Mouse (Mus musculus) neural tube, embryonic 15.5 days (tissue): ENCODE results near the gene Stx4a. TPM values are rescaled to one million over a fixed set of nuclear protein-coding genes. Genes with fewer than 3 reads are reported as not detected.

Source experiments
- ATAC-seq: fragments of 200-750 bp; cut with Nextera tagmentation; 2 replicates; pipeline ENCODE4 v1.8.0; 2017; ENCODE audit warnings: mild to moderate bottlenecking, moderate TSS enrichment, moderate library complexity; ENCODE audit not compliant: low FRiP score
- H3K27ac ChIP-seq: fragments of 300-500 bp; sonication (generic); replicated peaks from 2 replicates; pipeline ENCODE4 v1.5.1; 2015; ENCODE audit warnings: mild to moderate bottlenecking, inconsistent platforms
- H3K27me3 ChIP-seq: fragments of 300-500 bp; sonication (generic); replicated peaks from 2 replicates; pipeline ENCODE4 v1.6.1; 2015; ENCODE audit warnings: inconsistent platforms
- H3K36me3 ChIP-seq: fragments of 300-500 bp; sonication (generic); 2 replicates; pipeline ENCODE4 v1.6.1; 2015; ENCODE audit warnings: inconsistent platforms
- H3K4me1 ChIP-seq: fragments of 300-500 bp; sonication (generic); 2 replicates; pipeline ENCODE4 v1.6.1; 2015; ENCODE audit warnings: inconsistent platforms
- H3K4me2 ChIP-seq: fragments of 300-500 bp; sonication (generic); 2 replicates; pipeline ENCODE4 v1.6.1; 2015; ENCODE audit warnings: inconsistent platforms, mild to moderate bottlenecking, moderate library complexity
- H3K4me3 ChIP-seq: fragments of 300-500 bp; sonication (generic); replicated peaks from 2 replicates; pipeline ENCODE4 v1.5.1; 2015; ENCODE audit warnings: mild to moderate bottlenecking, inconsistent platforms
- H3K9ac ChIP-seq: fragments of 300-500 bp; sonication (generic); replicated peaks from 2 replicates; pipeline ENCODE4 v1.6.1; 2015; ENCODE audit warnings: mild to moderate bottlenecking, inconsistent platforms
- H3K9me3 ChIP-seq: fragments of 300-500 bp; sonication (generic); replicated peaks from 2 replicates; pipeline ENCODE4 v1.6.1; 2016; ENCODE audit warnings: inconsistent platforms
- WGBS: fragments of 180-500 bp; shearing (Covaris S2); methylation state at CpG from one replicate; pipeline ENCODE4 v1.1.7; 2015; ENCODE audit warnings: mixed read lengths; 5-methylcytosine and 5-hydroxymethylcytosine counted together
- polyA plus RNA-seq: library from polyadenylated mRNA; unstranded; fragments of >200 nt; fragmentation: Nextera tagmentation; extraction: Ambion mirVana; gene quantifications from 2 replicates; pipeline ENCODE4 v1.2.1, GENCODE M21; 2015

Stx4a gene
- polyA plus RNA-seq, 1 experiment from 2014 or later = 20.2 TPM

DNA sequence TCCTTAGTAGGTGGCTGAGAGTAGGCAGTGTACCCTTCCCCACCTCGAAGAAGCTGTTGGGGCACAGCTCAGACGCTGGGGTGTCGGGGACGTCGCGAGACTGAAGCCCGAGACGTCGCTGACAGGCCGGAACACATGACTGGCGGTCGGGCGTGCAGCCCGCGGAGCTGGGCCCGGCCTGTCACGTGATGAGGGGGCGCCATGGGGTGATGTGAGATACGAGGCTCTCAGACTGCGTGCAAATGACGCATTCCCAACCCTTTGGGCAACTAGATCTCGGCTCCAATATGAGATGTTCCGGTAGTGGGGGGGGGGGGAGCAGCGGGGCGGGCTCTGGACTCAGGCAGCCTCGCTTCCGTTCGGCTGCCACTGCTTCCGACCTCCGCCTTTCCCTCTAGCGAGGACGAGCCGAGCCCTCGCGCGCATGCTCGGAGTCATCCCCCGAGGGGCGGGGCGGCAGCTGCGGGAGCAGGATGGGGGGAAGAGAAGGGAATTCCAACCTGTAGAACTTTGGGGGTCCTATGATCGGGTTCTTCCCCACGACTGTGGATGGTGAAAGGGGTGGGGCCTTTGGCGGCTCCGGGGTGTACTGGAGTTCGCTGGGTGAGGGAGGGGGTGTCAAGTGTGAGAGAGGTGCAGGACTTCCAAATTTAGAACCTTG lies 17.4 kb downstream of the Stx4a start:
- peak; percentile 94 for ATAC-seq
- Histone ChIP-seq H3K27me3 (no peaks in the 10 kb centered on the region), H3K4me1 (peaks cover 19% of the 10 kb centered on the region), H3K4me3 (peak overlapping the region; percentile 64), H3K9ac (peak overlapping the region; percentile 65), H3K36me3 (peaks cover 8% of the 10 kb centered on the region; the same call in 1 of the 2 replicates), H3K27ac (peak overlapping the region; percentile 95), H3K4me2 (peak overlapping the region; percentile 82), H3K9me3 (no peaks in the 10 kb centered on the region)
- under 1% methylated on average over 43 of the region's 46 CpGs for WGBS

DNA sequence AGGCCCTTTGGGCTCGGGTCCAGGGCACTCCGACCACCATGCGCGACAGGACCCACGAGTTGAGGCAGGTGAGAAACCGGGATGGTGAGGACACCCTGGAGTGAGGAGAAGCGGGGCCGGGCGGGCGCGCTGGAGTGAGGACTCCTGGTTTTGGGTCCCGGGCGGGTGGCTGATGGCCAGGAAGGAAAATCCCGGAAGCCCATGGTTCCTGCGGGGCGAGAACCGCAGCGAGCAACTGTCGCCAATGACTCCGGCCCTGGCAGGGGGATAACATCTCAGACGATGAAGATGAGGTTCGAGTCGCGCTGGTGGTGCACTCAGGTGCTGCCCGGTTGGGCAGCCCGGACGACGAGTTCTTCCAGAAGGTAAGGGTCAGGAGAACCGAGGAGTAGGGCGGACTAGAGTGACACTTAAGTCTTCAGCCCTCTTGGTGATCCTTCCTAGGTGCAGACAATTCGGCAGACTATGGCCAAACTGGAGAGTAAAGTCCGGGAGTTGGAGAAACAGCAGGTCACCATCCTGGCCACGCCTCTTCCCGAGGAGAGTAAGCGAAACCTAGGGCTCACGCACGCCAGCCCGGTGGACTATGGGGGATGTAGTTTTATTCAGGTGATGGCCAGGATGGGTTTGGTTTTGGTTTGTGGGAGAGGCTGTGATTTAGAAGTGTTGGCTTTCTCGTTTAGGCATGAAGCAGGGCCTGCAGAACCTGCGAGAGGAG lies 18.1 kb downstream of the Stx4a start:
- peak overlapping the region; percentile 95 for H3K27ac ChIP-seq
- WGBS = under 1% methylated on average over 40 of the region's 40 CpGs
- peak; percentile 71 for ATAC-seq

DNA sequence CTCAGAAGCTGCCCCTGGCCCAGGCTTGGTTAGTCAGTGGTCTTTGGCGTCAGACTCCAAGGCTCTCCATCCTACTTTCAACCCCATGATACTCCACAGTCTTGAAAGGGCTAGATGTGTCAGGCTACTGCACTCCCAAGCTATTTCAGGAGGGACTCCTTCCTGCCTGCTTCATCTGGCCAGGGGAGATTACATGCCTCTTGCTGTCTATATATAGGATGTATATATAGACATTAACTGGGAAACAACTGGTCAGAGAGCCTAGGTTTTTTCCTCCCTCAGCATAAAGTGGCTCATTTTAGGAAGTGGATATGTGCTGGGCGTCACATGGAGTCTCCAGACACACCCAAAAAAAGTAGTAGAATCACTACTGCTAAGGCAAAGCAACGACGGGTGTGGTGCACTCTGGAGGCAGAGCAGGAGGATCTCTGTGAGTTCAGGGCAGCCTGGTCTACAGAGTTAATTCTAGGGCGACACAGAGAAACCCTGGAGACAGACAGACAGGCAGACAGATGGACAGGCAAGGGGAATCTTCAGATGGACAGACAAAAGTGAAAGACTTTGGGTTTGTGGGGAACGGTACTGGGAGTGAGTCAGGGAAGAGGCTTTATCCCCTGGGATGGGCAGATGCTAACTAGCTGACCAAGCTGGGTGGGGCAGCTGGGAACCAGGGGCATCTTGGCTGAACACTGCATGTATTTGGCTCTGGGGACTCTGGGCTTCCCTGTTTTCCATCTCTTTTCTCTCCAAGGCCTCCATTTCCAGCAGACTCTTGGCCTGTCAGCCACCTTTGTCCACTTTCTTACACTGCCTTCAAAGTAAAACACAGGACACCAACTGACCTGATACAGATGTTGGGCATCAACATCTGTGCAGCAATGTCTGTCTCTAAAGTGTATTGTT lies 26.1 kb downstream of the Stx4a start:
- Histone ChIP-seq H3K4me1 (no peaks in the 10 kb centered on the region), H3K4me2 (no peak overlapping the region), H3K4me3 (no peak overlapping the region), H3K9me3 (no peaks in the 10 kb centered on the region), H3K9ac (no peak overlapping the region), H3K36me3 (peaks cover 8% of the 10 kb centered on the region), H3K27me3 (no peaks in the 10 kb centered on the region), H3K27ac (no peak overlapping the region)
- 76% methylated on average over 6 of the region's 6 CpGs for WGBS
- ATAC-seq = no peak

More for the DNA sequence above, 18.1 kb downstream of the Stx4a start:
- peaks cover 19% of the 10 kb centered on the region for H3K4me1 ChIP-seq
- H3K9ac ChIP-seq = peak overlapping the region; percentile 42
- H3K27me3 ChIP-seq = no peaks in the 10 kb centered on the region
- H3K4me2 ChIP-seq = peak overlapping the region; percentile 82
- no peaks in the 10 kb centered on the region for H3K9me3 ChIP-seq
- H3K36me3 ChIP-seq = peaks cover 10% of the 10 kb centered on the region; the same call in 1 of the 2 replicates
- peak overlapping the region; percentile 64 for H3K4me3 ChIP-seq

DNA sequence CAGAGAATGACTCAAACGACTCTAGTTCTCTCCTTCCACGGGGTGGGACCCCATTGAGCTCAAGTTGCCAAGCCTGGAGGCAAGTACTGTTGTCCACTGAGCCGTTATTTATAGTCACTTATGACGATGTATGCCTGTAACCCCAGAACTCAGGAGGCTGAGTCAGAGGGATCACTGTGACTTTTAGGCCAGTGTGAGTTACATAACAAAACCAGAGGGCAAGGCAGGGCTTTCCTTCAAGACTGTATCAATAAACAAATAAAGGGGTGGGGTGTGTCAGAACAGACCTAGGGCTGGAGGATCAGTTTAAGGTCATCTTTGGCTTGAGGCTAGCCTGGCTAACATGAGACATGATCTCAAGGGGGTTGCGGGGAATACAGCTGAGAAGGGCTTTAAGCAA lies 26.8 kb downstream of the Stx4a start:
- no peak overlapping the region for H3K27ac ChIP-seq
- 73% methylated on average over 5 of the region's 5 CpGs for WGBS

DNA sequence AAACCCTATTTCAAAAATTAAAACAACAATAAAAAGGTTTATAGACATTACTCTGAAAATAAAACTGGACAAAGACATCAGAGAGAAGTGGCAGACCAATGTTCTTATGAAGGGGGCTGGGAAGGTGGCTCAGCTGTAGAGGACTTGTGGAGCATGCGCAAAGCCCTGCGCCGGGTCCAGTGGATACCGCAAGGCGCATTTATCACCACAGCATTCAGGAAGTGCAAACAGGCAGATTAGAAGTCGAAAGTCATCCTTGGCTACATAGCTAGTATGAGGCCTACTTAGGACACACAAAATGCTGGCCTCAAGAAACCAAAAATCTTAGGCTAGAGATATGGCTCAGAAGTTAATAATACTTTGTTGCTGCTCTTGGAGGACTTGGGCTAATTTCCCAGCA lies 34.2 kb downstream of the Stx4a start:
- ATAC-seq = no peak
- H3K9ac ChIP-seq = no peak overlapping the region
- no peak overlapping the region for H3K4me3 ChIP-seq
- no peaks in the 10 kb centered on the region for H3K36me3 ChIP-seq
- no peak overlapping the region for H3K4me2 ChIP-seq
- H3K27me3 ChIP-seq = no peaks in the 10 kb centered on the region
- no peaks in the 10 kb centered on the region for H3K9me3 ChIP-seq
- 97% methylated on average over 6 of the region's 6 CpGs for WGBS
- H3K4me1 ChIP-seq = no peaks in the 10 kb centered on the region
- H3K27ac ChIP-seq = no peak overlapping the region

More for the DNA sequence above, 26.8 kb downstream of the Stx4a start:
- H3K27me3 ChIP-seq = no peaks in the 10 kb centered on the region
- H3K9ac ChIP-seq = no peak overlapping the region
- H3K9me3 ChIP-seq = no peaks in the 10 kb centered on the region
- H3K4me1 ChIP-seq = no peaks in the 10 kb centered on the region
- H3K36me3 ChIP-seq = peaks cover 8% of the 10 kb centered on the region
- no peak for ATAC-seq
- H3K4me3 ChIP-seq = no peak overlapping the region
- no peak overlapping the region for H3K4me2 ChIP-seq

DNA sequence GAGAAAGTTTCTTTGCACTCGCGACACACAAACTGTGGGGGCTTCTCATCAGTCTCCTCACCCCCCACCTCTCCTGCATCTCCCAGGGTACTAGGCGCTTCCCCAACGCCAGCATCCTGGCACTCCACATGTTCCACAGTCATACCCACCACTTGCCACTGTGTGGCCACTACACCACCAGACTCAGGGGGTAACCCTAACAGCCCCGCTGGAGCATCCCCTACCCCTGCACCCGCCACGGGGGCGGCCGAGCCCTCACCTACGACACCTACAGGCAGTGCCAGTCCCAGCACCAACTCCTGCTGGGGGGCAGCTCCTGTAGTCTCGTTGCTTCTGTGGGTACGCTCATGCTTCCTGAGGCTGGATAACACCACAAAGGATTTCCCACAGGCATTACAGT lies 42.3 kb downstream of the Stx4a start:
- no peak overlapping the region for H3K9ac ChIP-seq
- peaks cover 11% of the 10 kb centered on the region for H3K4me1 ChIP-seq
- 97% methylated on average over 12 of the region's 12 CpGs for WGBS
- H3K36me3 ChIP-seq = peaks cover 49% of the 10 kb centered on the region
- no peak overlapping the region for H3K4me3 ChIP-seq
- no peak for ATAC-seq
- no peak overlapping the region for H3K4me2 ChIP-seq
- no peaks in the 10 kb centered on the region for H3K27me3 ChIP-seq
- H3K9me3 ChIP-seq = no peaks in the 10 kb centered on the region
- H3K27ac ChIP-seq = no peak overlapping the region

DNA sequence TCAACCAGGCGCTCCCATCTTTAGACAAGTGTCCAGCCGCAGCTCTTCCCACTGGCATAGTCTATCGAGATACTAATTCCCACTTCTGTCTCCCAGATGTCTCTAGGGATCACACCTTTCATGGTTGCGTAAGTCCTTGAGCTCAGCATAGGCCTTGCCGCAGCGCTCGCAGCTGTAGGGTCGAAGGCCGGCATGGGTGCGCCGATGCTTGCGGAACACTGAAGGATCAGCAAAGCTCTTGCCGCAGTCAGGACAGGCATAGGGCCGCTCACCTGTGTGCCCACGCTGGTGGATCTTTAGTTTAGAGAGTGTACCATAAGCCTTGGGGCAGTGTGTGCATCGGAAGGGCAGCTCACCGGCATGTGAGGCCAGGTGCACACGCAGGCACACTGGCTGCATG lies 43.5 kb downstream of the Stx4a start:
- no peak overlapping the region for H3K4me2 ChIP-seq
- peaks cover 57% of the 10 kb centered on the region for H3K36me3 ChIP-seq
- H3K4me1 ChIP-seq = peaks cover 18% of the 10 kb centered on the region
- no peak overlapping the region for H3K4me3 ChIP-seq
- H3K9ac ChIP-seq = no peak overlapping the region
- WGBS = 97% methylated on average over 18 of the region's 18 CpGs
- ATAC-seq = no peak
- no peak overlapping the region for H3K27ac ChIP-seq
- H3K27me3 ChIP-seq = no peaks in the 10 kb centered on the region
- H3K9me3 ChIP-seq = no peaks in the 10 kb centered on the region

DNA sequence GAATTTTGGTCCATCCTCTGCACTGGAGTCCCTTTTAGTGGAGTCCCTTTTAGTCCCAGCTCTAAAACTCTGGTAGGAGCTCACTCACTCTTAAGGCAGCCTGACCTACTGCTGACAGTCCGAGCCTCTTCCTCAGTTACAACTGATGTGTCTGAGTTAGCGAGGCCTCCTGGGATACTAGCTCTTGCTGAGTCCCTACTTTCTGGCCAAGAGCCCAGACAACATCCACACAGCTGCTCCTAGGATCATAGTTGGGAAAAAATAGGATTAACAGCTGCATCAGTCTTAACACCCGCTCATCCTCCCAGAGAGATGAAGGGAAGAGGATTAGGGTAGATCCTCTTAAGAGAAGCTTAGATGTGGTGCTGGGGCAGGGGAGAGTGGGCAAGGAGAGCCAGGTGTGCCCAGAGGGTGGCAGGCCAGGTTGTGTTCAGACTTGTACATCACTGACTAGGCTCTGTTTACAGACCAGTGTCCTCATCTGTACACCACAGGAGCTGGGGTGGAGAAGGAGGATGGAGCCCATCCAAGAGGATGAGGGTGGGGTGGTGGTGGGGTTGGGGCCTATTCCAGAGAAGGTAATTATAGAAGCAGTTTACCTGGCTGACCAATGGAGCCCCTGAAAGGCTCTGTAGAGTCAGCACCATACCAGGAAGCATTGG lies 45.2 kb downstream of the Stx4a start:
- peaks cover 32% of the 10 kb centered on the region for H3K4me1 ChIP-seq
- no peak overlapping the region for H3K4me3 ChIP-seq
- H3K4me2 ChIP-seq = no peak overlapping the region
- no peaks in the 10 kb centered on the region for H3K9me3 ChIP-seq
- H3K27ac ChIP-seq = peak overlapping the region; percentile 4; the same call in 1 of the 2 replicates
- peaks cover 52% of the 10 kb centered on the region for H3K36me3 ChIP-seq
- H3K9ac ChIP-seq = no peak overlapping the region
- 67% methylated on average over 3 of the region's 3 CpGs for WGBS
- no peak for ATAC-seq
- no peaks in the 10 kb centered on the region for H3K27me3 ChIP-seq

DNA sequence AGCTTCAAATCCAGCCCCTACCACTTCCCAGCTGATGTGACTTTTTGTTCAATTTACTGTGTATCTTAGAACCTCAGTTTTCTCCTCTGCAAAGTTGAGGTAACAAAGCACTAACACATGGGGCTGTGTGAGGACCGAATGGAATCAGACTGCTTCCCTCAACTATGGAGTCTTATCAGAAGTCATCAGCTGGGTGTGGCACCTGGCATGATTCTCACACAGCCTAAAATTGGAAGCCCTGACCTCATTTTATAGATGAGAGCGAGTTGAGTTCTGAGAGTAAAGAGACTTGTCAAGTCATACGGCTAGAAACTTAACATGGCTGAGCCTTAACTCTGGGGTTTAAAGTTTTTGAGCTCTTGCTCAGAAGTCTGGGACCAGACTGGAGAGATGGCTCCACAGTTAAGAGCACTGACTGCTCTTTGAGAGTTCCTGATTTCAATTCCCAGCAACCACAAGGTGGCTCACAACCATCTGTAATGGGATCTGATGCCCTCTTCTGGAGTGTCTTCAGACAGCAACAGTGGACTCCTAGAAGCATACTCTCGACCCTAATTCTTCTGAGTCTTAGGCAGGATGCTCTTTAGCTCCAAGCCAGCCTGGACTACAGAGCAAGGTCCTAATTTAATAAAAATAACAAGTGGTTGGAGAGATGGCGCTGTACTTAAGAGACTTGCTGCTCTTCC lies 46.2 kb downstream of the Stx4a start:
- Histone ChIP-seq H3K27ac (no peak overlapping the region), H3K27me3 (no peaks in the 10 kb centered on the region), H3K9me3 (no peaks in the 10 kb centered on the region), H3K4me1 (peaks cover 37% of the 10 kb centered on the region), H3K36me3 (peaks cover 47% of the 10 kb centered on the region), H3K9ac (no peak overlapping the region), H3K4me3 (no peak overlapping the region), H3K4me2 (no peak overlapping the region)
- ATAC-seq = no peak
- WGBS = 87% methylated on average over 5 of the region's 5 CpGs

DNA sequence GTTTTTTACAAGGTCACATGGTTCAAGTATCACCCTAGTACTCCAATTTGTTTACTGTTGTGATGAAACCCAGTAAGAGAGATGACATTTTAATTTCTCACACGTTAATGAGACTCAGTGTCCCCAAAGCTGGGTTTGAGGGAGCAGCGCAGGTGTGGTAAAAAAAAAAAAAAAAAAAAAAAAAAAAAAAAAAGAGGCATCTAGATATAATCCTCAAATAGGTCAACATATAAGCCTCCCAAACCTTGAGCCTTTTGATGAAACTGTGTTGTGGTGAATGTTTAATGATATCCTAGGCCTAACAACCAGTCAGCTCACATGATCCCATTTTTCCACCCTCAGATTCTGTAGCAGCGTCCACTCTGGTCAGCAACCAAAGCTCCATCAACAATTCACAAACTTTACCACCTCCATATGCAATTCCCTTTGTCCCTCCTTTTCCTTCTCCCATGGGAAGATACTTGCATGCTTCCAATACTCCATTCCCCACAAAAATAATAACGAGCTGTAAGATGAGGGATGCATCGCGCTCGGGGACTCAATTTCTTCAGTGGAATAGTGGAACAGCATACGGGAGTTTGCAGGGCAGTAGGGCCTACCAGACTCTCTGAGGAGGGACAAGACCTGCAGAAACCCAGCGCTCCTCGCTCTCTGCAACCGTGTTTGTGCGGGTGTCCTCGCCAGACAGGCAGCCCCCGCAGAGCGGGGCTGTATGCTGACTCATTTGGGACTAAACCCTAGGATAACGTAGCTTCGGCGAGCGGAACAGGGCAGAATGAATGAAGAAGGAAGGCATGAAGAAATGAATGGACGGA lies 50.9 kb downstream of the Stx4a start:
- Histone ChIP-seq H3K4me1 (peaks cover 40% of the 10 kb centered on the region), H3K9me3 (no peaks in the 10 kb centered on the region), H3K4me3 (peak overlapping the region; percentile 98), H3K27me3 (no peaks in the 10 kb centered on the region), H3K36me3 (peaks cover 31% of the 10 kb centered on the region), H3K27ac (peak overlapping the region; percentile 100), H3K9ac (peak overlapping the region; percentile 98), H3K4me2 (peak overlapping the region; percentile 83)
- 5% methylated on average over 20 of the region's 20 CpGs for WGBS
- ATAC-seq = peak; percentile 21
